Mouse (Mus musculus) urinary bladder, postnatal 14 days (tissue): ENCODE data around the gene March8.

Experiments used
- DNase-seq: peaks from one replicate; pipeline ENCODE4 v3.0.0; 2021; ENCODE audit warnings: low spot score

March8 gene

DNA sequence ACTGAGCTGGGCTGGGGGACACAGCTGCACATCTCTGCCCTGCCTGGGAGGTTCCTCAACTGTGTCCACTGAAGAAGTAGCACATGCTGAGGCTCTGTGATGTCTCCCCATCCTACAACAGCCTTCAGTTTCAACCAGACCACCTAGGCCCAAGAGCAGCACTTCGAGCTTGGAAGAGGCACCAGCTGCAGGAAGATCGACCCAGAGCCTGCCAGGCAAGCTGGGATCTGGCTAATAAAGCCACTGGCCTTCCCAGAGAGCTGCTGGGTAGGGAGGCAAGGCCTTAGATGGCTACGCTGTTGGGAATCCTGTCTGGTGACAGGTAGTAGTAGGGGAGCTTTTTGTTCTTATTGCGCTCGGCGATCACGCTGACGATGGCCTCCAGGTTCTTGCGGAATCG, 72.6 kb downstream of the March8 start:
- DNase-seq: no peak

DNA sequence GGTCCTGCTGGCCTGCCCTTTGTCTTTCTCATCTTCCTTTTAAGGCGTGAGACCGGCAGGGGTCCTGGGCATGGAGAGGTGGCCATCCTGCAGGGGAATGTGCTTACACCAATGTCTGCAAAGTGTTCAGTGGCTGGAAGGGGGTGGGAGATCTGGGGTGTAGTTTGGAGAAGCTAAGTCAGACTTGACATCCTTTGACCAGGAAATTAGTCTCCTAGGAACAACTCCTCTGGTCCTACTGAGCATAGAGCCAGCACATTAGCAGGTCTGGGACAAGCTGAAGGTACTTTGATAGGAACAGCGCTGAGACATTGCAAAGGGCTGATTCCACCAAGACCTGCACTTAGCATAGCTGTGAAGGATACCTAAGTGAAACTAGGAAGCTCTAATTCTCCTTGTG, 73.9 kb downstream of the March8 start:
- no peak for DNase-seq

DNA sequence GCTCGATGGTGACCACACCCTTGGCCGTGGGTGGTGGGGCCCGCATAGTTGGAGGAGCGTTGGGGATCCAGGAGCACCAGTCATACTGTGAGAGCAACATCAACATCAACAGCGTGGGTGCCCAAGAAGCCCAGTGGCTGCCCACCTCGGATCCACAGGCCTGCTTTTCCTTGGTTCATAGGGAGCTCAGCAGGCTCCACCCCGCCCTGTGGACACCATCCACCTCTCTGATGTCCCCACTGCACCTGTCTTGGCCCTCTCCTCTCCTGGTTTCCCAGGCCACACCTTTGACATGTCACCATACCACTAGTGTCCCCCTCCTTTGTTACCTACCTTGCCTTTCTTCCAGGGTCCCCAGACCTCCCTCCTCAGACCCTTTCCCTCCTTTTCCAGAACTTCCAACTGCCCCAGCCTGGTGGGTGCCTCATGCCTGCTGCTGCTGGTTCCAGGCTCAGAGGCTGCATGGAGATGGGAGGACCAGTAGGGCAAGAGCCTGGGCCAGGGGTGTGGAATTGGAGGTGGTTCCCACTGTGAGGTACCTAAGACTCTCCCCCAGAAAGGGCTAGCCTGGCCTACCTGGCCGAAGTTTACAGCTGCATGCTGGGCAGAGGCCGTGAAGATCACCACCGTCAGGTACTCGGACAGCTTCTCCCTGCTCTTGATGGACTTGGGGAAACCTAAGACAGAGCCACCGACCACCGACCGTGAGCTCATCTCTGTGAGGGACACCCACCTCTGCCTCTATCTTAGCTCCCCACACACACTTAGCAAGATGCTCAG, 74.9 kb downstream of the March8 start:
- DNase-seq: no peak

DNA sequence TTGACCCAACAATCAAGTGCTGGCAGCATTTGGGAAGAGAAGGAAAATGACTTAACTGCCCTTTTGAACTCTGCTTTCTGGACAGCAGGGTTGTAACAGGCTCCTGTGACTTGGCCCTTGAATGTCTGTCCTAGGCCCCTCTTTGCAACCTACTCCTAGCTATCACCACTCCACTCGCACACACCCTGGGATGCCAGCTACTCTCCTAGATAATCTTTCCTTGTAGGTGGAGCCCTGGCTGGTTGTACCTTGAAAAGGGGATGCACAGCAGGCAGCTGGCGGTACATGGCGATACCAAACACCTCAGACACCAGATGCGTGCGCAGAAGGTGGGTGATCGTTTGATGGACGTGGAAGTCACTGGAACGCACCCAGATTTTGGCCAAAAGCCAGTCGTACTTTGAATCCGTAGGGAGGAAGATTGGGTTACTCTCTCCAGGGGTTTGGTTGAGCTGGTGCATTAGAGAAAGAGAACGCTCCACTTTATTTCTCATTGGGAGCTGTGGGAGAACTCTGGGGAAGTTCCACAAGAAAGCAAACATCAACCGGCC, 77.4 kb downstream of the March8 start:
- DNase-seq: no peak

DNA sequence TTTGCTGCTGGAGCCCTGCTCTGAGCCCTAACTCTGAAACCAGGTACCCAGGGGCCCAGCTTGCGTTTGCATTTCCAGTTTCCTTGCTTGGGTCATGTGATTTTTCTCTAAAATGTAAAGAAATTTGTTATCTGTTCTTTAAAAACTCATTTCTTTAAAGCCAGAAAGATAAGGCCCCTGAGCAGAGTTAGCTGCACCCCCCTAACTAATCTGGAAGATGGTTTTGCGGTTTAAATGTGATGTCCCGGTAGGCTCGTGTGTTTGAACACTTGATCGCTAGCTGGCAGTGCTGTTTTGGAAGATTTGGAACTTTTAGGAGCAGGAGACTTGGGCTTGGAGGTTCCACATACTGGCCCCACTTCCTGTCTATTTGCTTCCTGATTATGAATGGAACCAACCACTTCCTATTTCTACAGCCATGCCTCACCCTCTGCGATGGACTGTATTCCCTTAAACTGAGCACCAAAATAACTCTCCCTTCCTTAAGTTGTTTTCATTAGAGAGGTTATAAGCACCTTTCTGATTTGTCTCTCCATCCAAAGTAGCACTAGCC, 78.3 kb downstream of the March8 start:
- no peak for DNase-seq

DNA sequence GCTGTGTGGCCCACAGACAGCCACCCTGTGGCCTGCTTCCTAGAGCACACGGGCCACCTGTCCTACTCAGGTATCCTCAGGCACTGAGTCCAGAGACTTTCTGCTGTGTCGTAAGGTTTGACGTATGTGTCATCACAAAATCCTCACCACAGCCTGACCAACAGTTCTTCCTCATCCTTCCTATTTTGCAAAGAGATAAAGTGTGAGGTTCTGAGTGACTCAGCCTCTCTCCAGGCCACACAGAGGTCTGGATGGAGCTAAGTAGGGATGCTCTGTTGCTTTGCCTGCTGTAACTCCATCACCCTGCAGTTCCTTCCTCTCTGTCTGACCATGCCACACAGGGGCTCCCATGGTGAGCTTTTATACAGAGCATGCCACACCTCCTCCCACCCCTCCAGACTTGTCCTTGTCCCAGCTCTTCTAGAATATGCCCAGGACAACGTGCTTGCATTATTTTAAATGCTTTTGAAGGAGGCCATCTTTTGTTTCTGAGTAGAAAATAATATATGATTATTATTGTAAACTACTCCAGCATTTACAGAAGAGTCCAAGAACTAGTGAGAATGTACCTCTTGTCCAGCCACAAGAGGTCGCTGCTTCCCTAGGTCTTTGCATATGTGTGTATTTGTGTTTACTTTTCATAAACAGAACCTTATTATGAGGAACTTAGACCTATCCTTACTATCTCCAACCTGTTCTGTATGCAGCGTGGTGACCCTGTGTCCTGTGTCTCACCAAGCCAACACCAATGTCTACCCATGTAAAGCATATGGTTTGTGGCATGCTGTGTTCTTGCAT, 79.9 kb downstream of the March8 start:
- no peak for DNase-seq

DNA sequence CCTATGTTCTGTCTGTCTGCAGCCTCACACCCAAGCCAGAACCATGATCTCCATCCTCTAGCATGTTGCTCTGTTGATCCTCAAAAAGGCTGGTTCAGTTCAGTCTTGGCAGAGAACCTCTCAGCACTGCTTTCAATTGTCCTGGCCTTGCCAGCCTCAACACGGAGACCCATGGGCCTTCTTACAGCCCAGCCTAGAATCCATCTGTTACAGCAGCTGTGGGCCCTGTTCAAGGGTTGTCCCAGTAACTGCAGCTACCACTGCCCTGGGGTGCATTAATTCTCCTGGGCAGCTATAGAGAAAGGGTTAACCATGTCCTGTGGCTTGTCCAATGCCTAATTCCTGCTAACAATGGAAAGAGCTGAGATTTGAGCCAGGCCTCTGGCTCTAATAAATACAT, 80.7 kb downstream of the March8 start:
- no peak for DNase-seq

DNA sequence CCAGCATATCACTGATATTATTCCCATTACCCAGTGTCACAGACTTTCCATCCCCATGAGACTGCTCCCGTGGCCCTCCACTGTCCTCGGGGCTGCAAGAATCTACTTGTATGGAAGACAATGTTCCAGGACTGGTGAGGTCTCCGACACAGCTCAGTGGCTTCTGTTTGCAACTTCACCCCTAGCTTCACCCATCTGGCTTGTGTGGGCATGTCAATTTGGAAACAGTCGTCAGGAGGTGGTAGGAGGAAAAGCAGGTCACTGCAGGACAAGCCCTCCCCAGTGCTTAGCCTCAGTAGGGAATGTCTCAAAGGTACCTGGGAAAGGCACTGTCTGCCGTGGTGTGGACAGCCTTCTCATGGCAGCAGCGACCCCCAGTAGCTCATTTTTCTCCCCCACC, 81.9 kb downstream of the March8 start:
- DNase-seq: no peak

DNA sequence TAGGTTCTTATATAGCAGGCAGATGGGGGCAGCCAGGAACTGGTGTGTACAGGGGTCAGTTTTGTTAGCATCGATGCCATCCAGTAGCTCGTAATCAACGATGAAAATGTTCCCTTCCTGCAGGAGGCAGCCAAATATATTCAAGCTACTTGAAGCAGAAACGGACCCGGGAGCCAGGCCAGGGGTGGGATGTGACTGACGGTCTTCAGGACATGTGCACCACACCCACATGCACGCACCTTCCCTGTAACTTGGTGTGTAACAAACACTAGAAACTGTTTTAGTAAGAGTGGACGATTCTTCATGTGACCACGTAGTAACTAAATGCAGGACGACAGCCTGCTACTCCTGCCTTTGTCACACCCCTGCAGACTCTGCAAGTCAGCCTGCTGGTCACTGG, 82.4 kb downstream of the March8 start:
- DNase-seq: no peak

DNA sequence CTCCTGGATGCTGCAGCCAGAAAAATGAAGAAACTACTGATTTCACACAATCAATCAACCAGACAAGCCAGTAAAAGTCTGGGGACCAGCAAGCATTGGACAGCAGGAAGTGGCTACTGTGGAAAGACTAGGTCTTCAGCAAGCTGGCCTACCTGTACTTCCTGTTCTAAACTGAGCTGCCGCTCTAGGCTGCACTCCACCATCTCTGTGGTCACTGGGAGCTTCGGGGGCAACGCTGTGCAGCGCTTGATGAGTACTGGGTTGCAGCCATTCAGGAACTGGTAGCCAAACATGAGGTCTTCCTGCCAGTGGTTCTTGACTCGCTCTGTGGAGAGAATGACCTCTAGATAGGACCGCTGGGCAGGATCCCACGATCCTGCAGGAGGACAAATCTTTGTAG, 85.2 kb downstream of the March8 start:
- no peak for DNase-seq

DNA sequence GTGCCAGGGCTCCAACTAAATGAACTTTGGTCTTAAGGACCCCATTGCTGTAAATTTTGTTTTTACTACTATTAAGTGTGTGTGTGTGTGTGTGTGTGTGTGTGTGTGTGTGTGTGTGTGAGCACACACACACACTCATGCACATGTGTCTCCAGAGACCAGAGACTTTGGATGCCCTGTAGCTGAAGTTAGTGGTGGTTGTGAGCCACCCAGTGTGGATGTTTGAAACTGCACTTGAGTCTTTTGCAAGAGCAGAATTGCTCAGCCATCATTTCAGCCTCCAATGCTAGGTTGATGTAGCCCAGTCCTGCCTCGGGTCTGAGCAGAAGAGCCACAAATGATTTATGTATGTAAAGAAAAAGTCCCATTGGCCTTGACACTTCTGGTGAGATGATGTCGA, 85.8 kb downstream of the March8 start:
- DNase-seq: peak; percentile 47

DNA sequence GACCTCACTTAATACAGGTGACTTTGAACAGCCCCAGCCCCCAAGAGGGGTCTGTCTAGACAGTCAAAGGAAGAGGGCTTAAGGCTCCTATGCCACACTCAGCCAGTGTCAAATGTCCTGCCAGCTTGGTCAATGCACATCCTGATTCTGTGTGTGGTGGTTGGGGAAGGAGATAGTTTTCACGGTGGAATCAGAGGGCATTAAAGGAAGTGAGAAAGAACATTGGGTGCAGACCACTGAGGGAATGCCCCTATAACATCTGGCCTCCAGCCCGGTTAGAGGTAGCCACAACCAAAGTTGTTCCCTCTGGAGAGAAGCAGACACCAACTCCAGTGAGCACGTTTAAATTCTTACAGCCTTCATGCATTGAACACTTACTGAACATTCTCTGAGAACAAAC, 89.7 kb downstream of the March8 start:
- DNase-seq: no peak

DNA sequence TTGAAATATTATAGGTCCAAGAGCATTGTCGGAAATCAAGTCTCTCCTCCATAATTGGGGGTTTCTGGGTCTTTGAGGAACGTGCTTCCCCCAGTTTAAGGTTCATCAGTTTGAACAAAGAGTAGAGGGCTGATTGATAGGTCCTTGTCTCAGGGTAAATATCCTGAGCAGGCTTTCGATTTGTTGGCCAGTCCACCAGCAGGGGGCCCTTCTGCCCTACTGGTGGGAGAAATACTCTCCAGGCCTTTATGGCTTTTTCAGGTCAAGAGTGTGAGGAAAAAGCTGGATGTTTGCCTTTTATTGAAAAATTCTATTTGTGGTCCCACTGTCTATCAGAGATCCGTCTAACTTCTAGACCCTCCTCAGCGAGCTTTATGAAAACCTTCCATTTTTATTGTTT, 90.5 kb downstream of the March8 start:
- no peak for DNase-seq

DNA sequence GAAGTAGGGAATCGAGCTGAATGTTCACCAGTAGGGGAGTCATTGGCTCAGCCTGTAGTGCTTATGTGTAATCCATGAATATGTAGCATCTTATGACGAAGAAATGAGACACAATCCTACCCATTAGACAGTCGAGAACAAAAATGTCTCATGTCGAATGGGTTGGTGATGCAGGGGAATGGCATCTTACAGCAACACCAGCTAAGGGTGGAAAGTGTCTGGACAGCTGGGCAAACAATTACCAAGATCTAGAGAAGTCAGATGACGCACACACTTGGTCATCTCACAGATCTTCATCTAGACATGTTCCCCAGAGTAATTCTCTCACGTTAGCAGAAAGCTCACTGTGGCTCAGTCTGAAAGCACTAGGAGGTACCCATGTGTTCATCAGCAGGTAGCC, 101.0 kb downstream of the March8 start:
- no peak for DNase-seq

DNA sequence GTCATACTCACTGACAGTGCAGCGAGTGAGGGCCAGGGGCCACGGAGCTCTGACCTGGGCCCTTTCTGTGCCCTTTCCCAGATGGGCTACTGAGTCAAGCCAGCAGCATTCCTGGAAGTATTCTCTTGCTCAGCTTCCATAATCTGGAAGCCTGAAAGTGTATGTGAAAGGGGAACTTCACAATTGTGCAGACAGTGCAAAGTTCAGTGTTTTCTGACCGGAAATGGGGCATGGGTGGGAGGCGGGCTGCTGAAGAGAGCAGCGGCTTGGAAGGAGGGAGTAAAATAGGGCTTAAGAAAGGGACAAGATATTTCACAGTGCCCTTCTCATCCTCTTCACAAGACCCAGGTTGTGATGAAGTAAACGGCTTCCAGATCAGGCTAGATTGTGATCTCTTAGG, 101.7 kb downstream of the March8 start:
- DNase-seq: no peak

DNA sequence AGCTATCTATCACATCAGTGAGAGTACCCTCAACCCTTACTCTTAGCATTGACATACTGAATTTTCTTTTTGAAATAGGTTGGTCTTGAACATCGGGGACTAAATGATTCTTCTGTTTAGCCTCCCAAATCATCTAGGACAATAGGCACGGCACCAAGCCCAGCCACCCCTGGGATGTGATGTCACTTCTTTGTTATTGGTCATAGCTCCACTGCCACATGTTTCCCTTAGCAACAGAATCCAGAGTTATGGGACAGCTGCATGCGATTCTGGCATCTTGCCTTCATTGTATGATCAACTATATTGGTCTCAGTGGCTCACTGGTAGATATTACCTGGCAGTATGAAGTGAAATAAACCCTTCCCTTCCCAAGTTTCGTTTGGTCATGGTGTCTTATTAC, 102.6 kb downstream of the March8 start:
- no peak for DNase-seq

DNA sequence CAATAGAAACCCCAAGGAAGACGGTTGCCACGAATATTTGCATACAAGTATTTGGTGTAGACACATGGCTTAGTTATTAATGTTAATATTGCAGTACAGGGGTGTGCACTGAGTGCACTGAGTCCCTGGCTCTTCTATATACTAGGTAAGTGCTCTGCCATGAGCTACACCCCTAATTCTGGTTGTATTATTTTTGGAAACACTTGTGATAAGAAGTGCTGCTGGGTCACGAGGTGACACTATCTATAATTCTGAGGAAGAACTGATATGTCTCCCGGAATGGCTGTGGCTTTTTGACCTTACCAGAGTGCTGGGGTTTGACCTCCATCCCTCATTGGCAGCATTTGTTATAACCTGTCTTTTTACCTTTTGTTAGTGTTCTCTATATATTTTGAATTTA, 103.0 kb downstream of the March8 start:
- no peak for DNase-seq

DNA sequence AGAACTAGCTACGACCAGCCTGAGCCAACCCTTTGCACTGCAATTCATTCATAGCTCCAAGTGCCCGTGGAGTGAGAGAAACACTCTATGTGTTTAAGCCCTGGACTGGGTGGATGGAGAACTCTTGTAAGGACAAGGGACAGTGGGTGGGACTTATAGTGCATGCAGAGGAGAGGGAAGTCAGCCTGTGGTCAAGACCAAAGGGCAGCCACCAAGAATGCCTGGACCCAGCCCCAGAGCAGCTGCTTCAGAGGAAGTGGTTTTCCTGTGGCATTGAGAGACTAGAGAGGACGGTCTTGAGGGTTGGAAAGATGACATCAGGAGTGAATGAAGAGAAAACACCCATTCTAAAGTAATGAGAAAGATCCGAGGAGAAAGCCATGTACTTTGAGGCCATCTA, 118.0 kb downstream of the March8 start:
- no peak for DNase-seq

DNA sequence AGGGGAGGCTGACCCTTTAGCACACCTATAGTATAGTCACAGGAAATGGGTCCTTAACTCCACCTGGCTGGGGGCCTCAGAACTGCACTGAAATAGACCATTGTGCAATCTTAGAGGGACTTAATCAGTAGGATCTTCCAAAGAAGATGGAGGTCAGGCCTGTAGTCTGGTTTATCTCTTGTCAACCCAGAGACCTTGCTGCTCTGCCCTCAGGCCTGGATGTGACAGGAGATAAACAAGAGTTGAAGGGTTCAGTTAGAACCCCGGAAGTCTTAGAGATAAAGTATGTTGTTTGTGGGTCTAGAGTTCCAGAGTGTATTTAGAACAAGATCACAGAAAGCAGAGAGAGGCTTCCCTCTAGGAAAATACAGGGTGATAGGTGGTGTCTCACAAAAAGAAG, 118.7 kb downstream of the March8 start:
- DNase-seq: no peak

DNA sequence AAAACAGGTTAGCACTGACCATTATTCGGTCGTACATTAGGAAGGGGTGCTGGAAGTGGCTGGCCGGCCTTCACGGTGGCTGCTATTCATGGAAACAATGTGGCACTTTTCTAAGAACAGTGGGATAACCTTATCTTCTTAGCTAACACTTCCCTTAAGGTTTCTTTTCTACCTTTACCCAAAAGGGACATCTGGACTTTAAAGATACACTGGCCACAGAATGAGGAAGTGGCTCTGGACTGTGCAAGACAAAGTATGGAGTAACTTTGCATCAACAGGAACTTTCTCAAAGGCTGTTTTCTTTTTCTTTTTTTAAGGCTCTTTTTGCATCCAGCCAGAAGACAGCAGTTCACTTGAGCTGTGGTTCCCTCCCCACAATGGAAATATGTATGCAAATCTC, 120.9 kb downstream of the March8 start:
- no peak for DNase-seq
